Mouse (Mus musculus): ENCODE results near the gene Ankrd66. TPM values are rescaled to one million over a fixed set of nuclear protein-coding genes. Genes with fewer than 3 reads are reported as not detected.
"Not testable (repeated sequence)": the region's sequence is repeated elsewhere in the genome, so short reads cannot be mapped to it uniquely, and the experiment has no call there.

The Ankrd66 gene
- polyA plus RNA-seq, 1 experiment from 2014 or later: 0.25 TPM

DNA sequence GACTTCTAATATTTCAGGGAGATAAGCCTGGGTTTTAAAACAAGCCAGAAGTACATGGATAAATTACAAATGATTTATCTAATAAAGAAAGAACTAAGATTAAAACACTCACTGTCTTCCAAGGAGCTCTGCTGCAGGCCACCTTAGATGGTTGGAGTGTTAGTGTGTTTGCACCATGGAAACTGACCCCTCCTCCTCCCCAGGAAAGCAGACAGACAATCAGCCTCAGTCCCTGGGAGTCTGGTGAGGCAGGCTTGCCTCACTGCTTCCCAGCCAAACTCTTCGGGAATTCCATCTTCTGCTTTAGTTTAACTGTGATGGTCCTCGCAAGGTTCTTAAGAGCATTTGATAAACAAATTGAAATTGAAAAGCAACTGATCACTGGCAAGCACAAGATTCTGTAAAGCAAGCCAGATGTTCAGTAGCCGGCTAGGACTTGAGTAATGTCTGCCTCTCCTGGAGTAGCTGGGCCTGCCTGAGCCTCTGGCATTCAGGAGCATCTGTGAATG lies 7.7 kb upstream of the Ankrd66 start:
- H3K9me3 ChIP-seq (ENCODE audit: control insufficient read depth, low read length): no peaks in the 10 kb centered on the region
- H3K27me3 ChIP-seq (ENCODE audit: control insufficient read depth, insufficient read depth, low read length): no peaks in the 10 kb centered on the region
- no peak; the same call in 1 of the 2 replicates for ATAC-seq (ENCODE audit: low read depth)
- 29% methylated on average over 3 of the region's 3 CpGs for WGBS
- no peak overlapping the region for H3K27ac ChIP-seq (ENCODE audit: low read depth, low read length)
- H3K9ac ChIP-seq (replicated peaks; ENCODE audit: low read depth, low read length): no peak overlapping the region
- no peak overlapping the region for H3K4me2 ChIP-seq (ENCODE audit: low read depth, low read length)
- H3K4me1 ChIP-seq (ENCODE audit: control insufficient read depth, insufficient read depth, low read length): no peaks in the 10 kb centered on the region
- no peaks in the 10 kb centered on the region for H3K36me3 ChIP-seq (ENCODE audit: control insufficient read depth, insufficient read depth, low read length)
- H3K4me3 ChIP-seq (ENCODE audit: low read depth, low read length): no peak overlapping the region

DNA sequence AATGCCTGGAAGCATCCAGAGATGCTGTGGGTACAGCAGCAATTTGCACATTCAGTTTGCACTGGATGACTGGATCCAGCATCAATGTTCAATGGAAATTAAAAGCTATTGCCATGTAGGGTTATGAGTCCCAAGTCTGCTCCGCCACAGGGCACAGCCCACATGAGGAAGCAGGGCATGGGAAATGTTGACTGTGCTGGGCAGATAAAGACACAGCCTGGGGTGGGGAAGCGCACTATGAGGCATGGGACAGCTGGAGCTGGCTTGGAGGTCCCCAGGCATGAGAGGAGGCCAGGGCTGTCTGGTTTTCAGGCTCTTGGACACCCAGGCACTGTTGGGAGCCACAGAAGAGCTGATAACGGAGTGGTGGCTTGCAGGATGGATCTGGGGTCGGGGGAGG lies 601 bp upstream of the Ankrd66 start:
- Histone ChIP-seq H3K4me1 (ENCODE audit: control insufficient read depth, insufficient read depth, low read length) (no peaks in the 10 kb centered on the region), H3K9ac (replicated peaks; ENCODE audit: low read depth, low read length) (no peak overlapping the region), H3K4me3 (ENCODE audit: low read depth, low read length) (no peak overlapping the region), H3K9me3 (ENCODE audit: control insufficient read depth, low read length) (no peaks in the 10 kb centered on the region), H3K4me2 (ENCODE audit: low read depth, low read length) (no peak overlapping the region), H3K36me3 (ENCODE audit: control insufficient read depth, insufficient read depth, low read length) (no peaks in the 10 kb centered on the region), H3K27me3 (ENCODE audit: control insufficient read depth, insufficient read depth, low read length) (no peaks in the 10 kb centered on the region), H3K27ac (ENCODE audit: low read depth, low read length) (no peak overlapping the region)
- 84% methylated on average over 4 of the region's 4 CpGs for WGBS
- ATAC-seq (ENCODE audit: low read depth): no peak

DNA sequence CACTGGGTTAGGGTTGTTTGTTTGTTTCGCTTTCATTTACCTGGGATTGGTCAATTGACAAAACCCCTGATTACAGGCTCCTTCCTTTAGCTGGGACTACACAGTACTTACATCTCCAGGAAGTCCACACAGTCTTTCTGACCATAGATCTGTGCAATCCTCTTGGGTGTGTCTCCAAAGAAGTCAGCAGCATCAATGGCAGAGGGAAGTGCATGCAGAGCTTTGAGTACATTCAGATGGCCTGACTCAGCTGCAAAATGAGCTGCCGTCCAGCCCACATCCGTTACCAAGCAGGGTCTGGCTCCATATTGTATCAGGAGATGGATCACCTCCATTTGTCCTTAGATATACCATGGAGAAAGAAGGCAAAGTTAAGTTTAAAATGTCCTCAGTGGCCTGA lies 4.7 kb downstream of the Ankrd66 start:
- H3K4me3 ChIP-seq (ENCODE audit: low read depth, low read length): no peak overlapping the region
- H3K4me1 ChIP-seq (ENCODE audit: control insufficient read depth, insufficient read depth, low read length): no peaks in the 10 kb centered on the region
- no peak overlapping the region for H3K9ac ChIP-seq (replicated peaks; ENCODE audit: low read depth, low read length)
- no peak for ATAC-seq (ENCODE audit: low read depth)
- H3K4me2 ChIP-seq (ENCODE audit: low read depth, low read length): no peak overlapping the region
- H3K36me3 ChIP-seq (ENCODE audit: control insufficient read depth, insufficient read depth, low read length): no peaks in the 10 kb centered on the region
- no peaks in the 10 kb centered on the region for H3K27me3 ChIP-seq (ENCODE audit: control insufficient read depth, insufficient read depth, low read length)
- no peaks in the 10 kb centered on the region for H3K9me3 ChIP-seq (ENCODE audit: control insufficient read depth, low read length)
- WGBS: 89% methylated on average over 3 of the region's 3 CpGs
- H3K27ac ChIP-seq (ENCODE audit: low read depth, low read length): no peak overlapping the region

DNA sequence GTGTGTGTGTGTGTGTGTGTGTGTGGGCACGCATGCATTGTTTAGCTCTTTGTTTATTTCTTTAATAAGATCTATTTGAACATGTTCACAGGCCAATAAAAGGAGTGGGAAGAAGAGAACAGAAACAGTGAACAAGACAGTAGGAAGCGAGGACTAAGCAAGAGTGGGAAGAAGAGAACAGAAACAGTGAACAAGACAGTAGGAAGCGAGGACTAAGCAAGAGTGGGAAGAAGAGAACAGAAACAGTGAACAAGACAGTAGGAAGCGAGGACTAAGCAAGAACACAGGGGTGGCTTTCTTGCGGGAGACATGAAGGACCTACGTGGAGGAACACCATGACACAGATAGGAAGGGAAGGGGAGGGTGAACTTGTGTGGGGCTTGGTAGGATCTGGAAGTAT lies 6.6 kb downstream of the Ankrd66 start:
- 89% methylated on average over 6 of the region's 6 CpGs for WGBS
- not testable (repeated sequence) for H3K4me3 ChIP-seq (ENCODE audit: low read depth, low read length); H3K36me3 ChIP-seq (ENCODE audit: control insufficient read depth, insufficient read depth, low read length); H3K9me3 ChIP-seq (ENCODE audit: control insufficient read depth, low read length); H3K4me1 ChIP-seq (ENCODE audit: control insufficient read depth, insufficient read depth, low read length); ATAC-seq (ENCODE audit: low read depth); H3K4me2 ChIP-seq (ENCODE audit: low read depth, low read length); H3K27me3 ChIP-seq (ENCODE audit: control insufficient read depth, insufficient read depth, low read length); H3K27ac ChIP-seq (ENCODE audit: low read depth, low read length); H3K9ac ChIP-seq (replicated peaks; ENCODE audit: low read depth, low read length)

DNA sequence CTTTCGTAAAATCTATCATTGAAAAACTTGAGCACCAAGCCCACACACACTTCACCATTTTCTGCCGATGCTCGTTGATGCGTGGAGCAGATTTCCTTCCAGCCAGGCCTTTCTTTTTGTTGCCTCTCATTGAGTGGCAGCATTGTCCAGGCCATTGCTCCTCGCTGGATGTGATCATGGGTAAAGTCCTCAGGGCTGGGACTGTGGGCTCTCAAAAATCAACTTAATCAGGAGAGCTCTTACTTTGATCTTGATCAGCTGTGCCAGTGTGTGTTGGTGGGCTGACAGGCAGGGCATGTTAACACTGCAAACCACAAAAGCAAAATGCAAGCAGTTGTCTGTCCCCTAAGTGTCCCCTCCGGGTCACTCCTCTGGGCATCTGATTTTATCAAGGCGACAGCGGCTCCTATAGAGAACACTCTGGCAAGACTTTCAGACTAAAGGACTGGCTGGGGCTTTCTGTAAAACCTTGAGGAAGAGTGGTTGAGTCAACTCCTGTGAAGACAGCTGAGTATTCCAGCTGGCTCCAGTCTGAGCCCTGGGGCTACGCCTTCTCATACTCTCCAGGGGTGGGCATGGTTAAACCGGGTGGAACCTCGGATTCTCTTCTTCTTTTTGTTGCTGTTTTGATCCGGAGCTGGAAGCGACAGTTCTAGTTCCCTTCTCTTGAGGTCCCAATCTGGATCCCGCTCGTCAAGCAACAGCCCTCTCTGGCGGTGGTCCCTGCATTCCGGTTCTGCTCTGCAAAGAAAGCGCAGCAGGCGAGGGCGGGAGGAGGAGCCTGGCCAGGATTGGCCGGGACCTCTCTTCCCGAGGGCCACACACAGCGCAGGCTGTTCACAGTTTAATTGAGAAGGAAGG lies 8.8 kb downstream of the Ankrd66 start:
- Histone ChIP-seq H3K4me3 (ENCODE audit: low read depth, low read length) (no peak overlapping the region), H3K4me1 (ENCODE audit: control insufficient read depth, insufficient read depth, low read length) (no peaks in the 10 kb centered on the region), H3K27me3 (ENCODE audit: control insufficient read depth, insufficient read depth, low read length) (no peaks in the 10 kb centered on the region), H3K9ac (replicated peaks; ENCODE audit: low read depth, low read length) (no peak overlapping the region; the same call in 1 of the 2 replicates), H3K36me3 (ENCODE audit: control insufficient read depth, insufficient read depth, low read length) (no peaks in the 10 kb centered on the region), H3K4me2 (ENCODE audit: low read depth, low read length) (peak overlapping the region; percentile 34; the same call in 1 of the 2 replicates), H3K27ac (ENCODE audit: low read depth, low read length) (no peak overlapping the region), H3K9me3 (ENCODE audit: control insufficient read depth, low read length) (no peaks in the 10 kb centered on the region)
- WGBS: 11% methylated on average over 23 of the region's 23 CpGs
- peak; percentile 88; the same call in 1 of the 2 replicates for ATAC-seq (ENCODE audit: low read depth)

DNA sequence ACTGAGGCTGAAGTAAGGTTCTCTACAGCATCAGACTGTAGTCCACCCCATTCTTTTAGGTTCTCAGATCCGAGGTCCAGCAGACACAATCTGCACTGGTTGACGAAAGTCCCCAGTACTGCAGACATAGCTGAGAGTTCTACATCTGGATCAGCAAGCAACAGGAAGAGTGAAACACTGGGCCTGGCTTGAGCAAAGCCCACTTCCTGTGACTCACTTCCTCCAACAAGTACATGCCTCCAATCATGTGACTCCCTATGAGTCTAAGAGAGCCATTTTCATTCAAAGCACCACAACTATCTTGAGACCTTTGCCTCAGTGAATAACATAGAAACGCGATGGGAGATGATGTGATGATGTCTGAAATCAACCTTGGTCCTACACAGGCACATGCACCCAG lies 12.2 kb downstream of the Ankrd66 start:
- H3K27me3 ChIP-seq (ENCODE audit: control insufficient read depth, insufficient read depth, low read length): no peaks in the 10 kb centered on the region
- H3K4me3 ChIP-seq (ENCODE audit: low read depth, low read length): no peak overlapping the region
- no peak for ATAC-seq (ENCODE audit: low read depth)
- H3K9me3 ChIP-seq (ENCODE audit: control insufficient read depth, low read length): no peaks in the 10 kb centered on the region
- H3K4me2 ChIP-seq (ENCODE audit: low read depth, low read length): no peak overlapping the region
- no peaks in the 10 kb centered on the region for H3K36me3 ChIP-seq (ENCODE audit: control insufficient read depth, insufficient read depth, low read length)
- no peak overlapping the region for H3K9ac ChIP-seq (replicated peaks; ENCODE audit: low read depth, low read length)
- H3K4me1 ChIP-seq (ENCODE audit: control insufficient read depth, insufficient read depth, low read length): no peaks in the 10 kb centered on the region
- no peak overlapping the region for H3K27ac ChIP-seq (ENCODE audit: low read depth, low read length)
- WGBS: 96% methylated on average over 4 of the region's 4 CpGs

DNA sequence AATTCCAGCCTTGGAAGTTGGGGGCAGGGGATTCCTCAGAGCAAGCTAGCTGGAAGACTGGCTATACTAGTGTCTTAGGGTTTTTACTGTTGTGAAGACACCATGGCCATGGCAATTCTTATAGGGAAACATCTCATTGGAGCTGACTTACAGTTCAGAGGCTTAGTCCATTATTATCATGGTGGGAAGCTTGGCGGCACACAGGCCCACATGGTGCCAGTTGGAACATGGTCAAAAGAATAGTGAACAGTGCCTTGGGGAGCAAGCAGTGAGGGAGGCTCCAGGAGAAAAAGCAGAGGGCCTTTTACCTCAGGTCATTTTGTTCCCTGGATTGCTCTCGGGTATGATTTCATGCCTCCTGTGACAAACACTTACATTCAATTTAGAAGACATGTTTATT lies 12.9 kb downstream of the Ankrd66 start:
- Histone ChIP-seq H3K27me3 (ENCODE audit: control insufficient read depth, insufficient read depth, low read length) (no peaks in the 10 kb centered on the region), H3K4me2 (ENCODE audit: low read depth, low read length) (no peak overlapping the region), H3K9ac (replicated peaks; ENCODE audit: low read depth, low read length) (no peak overlapping the region), H3K4me3 (ENCODE audit: low read depth, low read length) (no peak overlapping the region), H3K4me1 (ENCODE audit: control insufficient read depth, insufficient read depth, low read length) (no peaks in the 10 kb centered on the region), H3K9me3 (ENCODE audit: control insufficient read depth, low read length) (no peaks in the 10 kb centered on the region), H3K36me3 (ENCODE audit: control insufficient read depth, insufficient read depth, low read length) (no peaks in the 10 kb centered on the region), H3K27ac (ENCODE audit: low read depth, low read length) (no peak overlapping the region)
- WGBS: 75% methylated on average over 2 of the region's 2 CpGs
- no peak for ATAC-seq (ENCODE audit: low read depth)

DNA sequence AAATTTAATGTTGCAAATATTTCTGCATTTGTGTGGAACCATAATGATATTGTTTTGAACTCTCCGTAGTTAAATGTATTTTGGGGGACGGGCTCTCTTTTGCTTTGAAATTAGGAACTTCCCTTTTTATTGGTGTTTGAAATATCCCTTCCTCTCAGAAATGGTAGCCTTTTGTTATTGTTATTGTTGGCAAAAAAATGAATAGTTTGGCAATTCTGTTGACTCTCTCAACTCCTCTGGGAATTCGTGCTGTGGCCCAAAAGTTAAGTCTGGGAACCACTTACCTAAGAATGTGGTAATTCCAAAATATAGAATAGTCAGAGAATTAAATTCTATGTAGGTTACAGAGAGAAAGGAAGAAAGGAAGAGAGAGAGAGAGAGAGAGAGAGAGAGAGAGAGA lies 23.3 kb downstream of the Ankrd66 start:
- no peaks in the 10 kb centered on the region for H3K36me3 ChIP-seq (ENCODE audit: control insufficient read depth, insufficient read depth, low read length)
- H3K4me3 ChIP-seq (ENCODE audit: low read depth, low read length): no peak overlapping the region
- no peaks in the 10 kb centered on the region for H3K9me3 ChIP-seq (ENCODE audit: control insufficient read depth, low read length)
- H3K27me3 ChIP-seq (ENCODE audit: control insufficient read depth, insufficient read depth, low read length): no peaks in the 10 kb centered on the region
- H3K9ac ChIP-seq (replicated peaks; ENCODE audit: low read depth, low read length): no peak overlapping the region
- H3K4me2 ChIP-seq (ENCODE audit: low read depth, low read length): no peak overlapping the region
- no peak overlapping the region for H3K27ac ChIP-seq (ENCODE audit: low read depth, low read length)
- no peak for ATAC-seq (ENCODE audit: low read depth)
- WGBS: 84% methylated on average over 3 of the region's 3 CpGs
- no peaks in the 10 kb centered on the region for H3K4me1 ChIP-seq (ENCODE audit: control insufficient read depth, insufficient read depth, low read length)

DNA sequence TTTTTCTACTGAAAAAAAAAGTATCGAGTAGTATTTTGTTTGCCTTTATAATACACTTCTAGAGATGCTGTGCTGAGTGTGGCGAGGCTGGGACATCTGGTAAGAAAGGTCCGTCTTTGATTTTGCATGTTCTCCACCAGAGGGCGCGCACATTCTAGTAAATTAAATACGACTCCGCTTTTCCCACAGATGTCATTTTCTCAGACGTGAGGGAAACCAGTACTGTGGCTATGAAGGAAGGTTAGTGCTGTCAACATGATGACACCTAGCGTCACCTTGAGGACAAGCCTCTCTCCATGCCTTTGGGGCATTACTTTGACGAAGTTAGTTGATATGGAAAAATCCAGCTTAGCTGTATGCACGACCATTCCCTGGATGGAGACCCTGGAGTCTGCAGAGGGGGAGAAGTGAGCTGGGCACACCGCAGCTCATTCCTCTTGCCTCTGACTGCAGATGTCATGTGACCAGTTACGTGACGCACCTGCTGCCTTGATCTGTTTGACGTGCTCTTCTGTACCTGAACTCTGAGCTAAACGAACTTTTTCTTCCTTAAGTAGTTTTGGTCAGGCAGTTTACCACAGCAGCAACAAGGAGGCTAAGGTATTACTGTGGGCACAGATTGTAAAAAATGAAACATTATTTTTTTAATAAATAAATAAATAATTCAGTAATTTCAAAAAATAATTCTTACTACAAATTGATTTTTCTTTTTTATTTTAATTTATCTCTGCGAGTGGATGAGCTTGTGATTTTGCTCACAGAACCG lies 24.6 kb downstream of the Ankrd66 start:
- Histone ChIP-seq H3K27ac (ENCODE audit: low read depth, low read length) (no peak overlapping the region), H3K9ac (replicated peaks; ENCODE audit: low read depth, low read length) (no peak overlapping the region), H3K36me3 (ENCODE audit: control insufficient read depth, insufficient read depth, low read length) (no peaks in the 10 kb centered on the region), H3K4me2 (ENCODE audit: low read depth, low read length) (no peak overlapping the region), H3K4me3 (ENCODE audit: low read depth, low read length) (no peak overlapping the region), H3K9me3 (ENCODE audit: control insufficient read depth, low read length) (no peaks in the 10 kb centered on the region), H3K27me3 (ENCODE audit: control insufficient read depth, insufficient read depth, low read length) (no peaks in the 10 kb centered on the region), H3K4me1 (ENCODE audit: control insufficient read depth, insufficient read depth, low read length) (no peaks in the 10 kb centered on the region)
- WGBS: 32% methylated on average over 18 of the region's 18 CpGs
- ATAC-seq (ENCODE audit: low read depth): peak; percentile 89
